Mouse (Mus musculus) heart, embryonic 13.5 days (tissue): ENCODE results near the gene Ftsj3. TPM values are rescaled to one million over a fixed set of nuclear protein-coding genes. Genes with fewer than 3 reads are reported as not detected.
"Not testable (repeated sequence)": the region's sequence is repeated elsewhere in the genome, so short reads cannot be mapped to it uniquely, and the experiment has no call there.

Experiments used
- ATAC-seq: fragments of 200-750 bp; cut with Nextera tagmentation; 2 replicates; pipeline ENCODE4 v1.8.0; 2017; ENCODE audit warnings: moderate TSS enrichment; ENCODE audit not compliant: insufficient number of reproducible peaks, low FRiP score, low TSS enrichment; ENCODE audit errors: extremely low read depth
- H3K27ac ChIP-seq: fragments of 300-500 bp; sonication (generic); replicated peaks from 2 replicates; pipeline ENCODE4 v1.5.1; 2015; ENCODE audit warnings: moderate library complexity, mild to moderate bottlenecking, inconsistent platforms
- H3K27me3 ChIP-seq: fragments of 300-500 bp; sonication (generic); replicated peaks from 2 replicates; pipeline ENCODE4 v1.6.1; 2015; ENCODE audit warnings: mild to moderate bottlenecking, inconsistent platforms
- H3K36me3 ChIP-seq: fragments of 300-500 bp; sonication (generic); 2 replicates; pipeline ENCODE4 v1.6.1; 2015; ENCODE audit warnings: mild to moderate bottlenecking, inconsistent platforms
- H3K4me1 ChIP-seq: fragments of 300-500 bp; sonication (generic); 2 replicates; pipeline ENCODE4 v1.6.1; 2015; ENCODE audit warnings: inconsistent platforms
- H3K4me2 ChIP-seq: fragments of 300-500 bp; sonication (generic); 2 replicates; pipeline ENCODE4 v1.6.1; 2015; ENCODE audit warnings: inconsistent platforms, mild to moderate bottlenecking, moderate library complexity
- H3K4me3 ChIP-seq: fragments of 300-500 bp; sonication (generic); 2 replicates; pipeline ENCODE4 v1.5.1; 2015; ENCODE audit warnings: moderate library complexity, mild to moderate bottlenecking, inconsistent platforms
- H3K9ac ChIP-seq: fragments of 300-500 bp; sonication (generic); 2 replicates; pipeline ENCODE4 v1.6.1; 2015; ENCODE audit warnings: inconsistent platforms, mild to moderate bottlenecking, moderate library complexity
- H3K9me3 ChIP-seq: fragments of 300-500 bp; sonication (generic); 2 replicates; pipeline ENCODE4 v1.6.1; 2016; ENCODE audit warnings: inconsistent platforms
- WGBS: fragments of 180-500 bp; shearing (Covaris S2); methylation state at CpG from one replicate; pipeline ENCODE4 v1.1.7; 2015; ENCODE audit warnings: mixed read lengths; 5-methylcytosine and 5-hydroxymethylcytosine counted together
- polyA plus RNA-seq: library from polyadenylated mRNA; unstranded; fragments of >200 nt; fragmentation: Nextera tagmentation; extraction: Ambion mirVana; gene quantifications from 2 replicates; pipeline ENCODE4 v1.2.1, GENCODE M21; 2015

The Ftsj3 gene
- polyA plus RNA-seq, 1 experiment from 2014 or later, result 36.6 TPM

- no peak for ATAC-seq
- H3K9me3 ChIP-seq, result no peaks in the 10 kb centered on the region
- 63% methylated on average over 6 of the region's 6 CpGs for WGBS
- H3K4me3 ChIP-seq, result no peak overlapping the region
- no peak overlapping the region for H3K9ac ChIP-seq
- H3K27ac ChIP-seq, result 0 out of 2 replicates have a peak overlapping the region, but pooled peaks have one; percentile 5
- H3K4me1 ChIP-seq, result peaks cover 8% of the 10 kb centered on the region
- H3K27me3 ChIP-seq, result no peaks in the 10 kb centered on the region
- no peak overlapping the region for H3K4me2 ChIP-seq
- peaks cover 86% of the 10 kb centered on the region for H3K36me3 ChIP-seq
These were observed 55.1 kb downstream of the Ftsj3 start for GRCm38 (mm10) chr11:106200756-106201155.

- Histone ChIP-seq H3K4me1 (peaks cover 14% of the 10 kb centered on the region), H3K36me3 (peaks cover 79% of the 10 kb centered on the region)
- H3K4me2 ChIP-seq, H3K27ac ChIP-seq, ATAC-seq, H3K9ac ChIP-seq, H3K9me3 ChIP-seq, H3K4me3 ChIP-seq, H3K27me3 ChIP-seq: not testable (repeated sequence)
- 93% methylated on average over 7 of the region's 7 CpGs for WGBS
These were observed 55.9 kb downstream of the Ftsj3 start for GRCm38 (mm10) chr11:106199997-106200396.

Other genes with a start within 250 kb of the Ftsj3 start
- 0.13 and 0.17 TPM in 2 replicates for gene Kcnh6, start 248.0 kb downstream of the Ftsj3 start, polyA plus RNA-seq
- gene Dcaf7, start 219.2 kb downstream of the Ftsj3 start, polyA plus RNA-seq, result 43.0 and 43.8 TPM in 2 replicates
- 9.0 and 11.0 TPM in 2 replicates for gene Taco1, start 190.0 kb downstream of the Ftsj3 start, polyA plus RNA-seq
- 20.5 and 21.3 TPM in 2 replicates for gene Map3k3, start 171.5 kb downstream of the Ftsj3 start, polyA plus RNA-seq
- gene Gm10840, start 95.2 kb downstream of the Ftsj3 start, polyA plus RNA-seq, result not detected in 2 replicates
- 119 TPM in 2 replicates for gene Limd2, start 95.2 kb downstream of the Ftsj3 start, polyA plus RNA-seq
- gene Strada, start 53.9 kb downstream of the Ftsj3 start, polyA plus RNA-seq, result 18.9 and 20.4 TPM in 2 replicates
- 79.6 and 81.5 TPM in 2 replicates for gene Ccdc47, start 39.7 kb downstream of the Ftsj3 start, polyA plus RNA-seq
- 43.5 and 46.7 TPM in 2 replicates for gene Ddx42, start 39.2 kb downstream of the Ftsj3 start, polyA plus RNA-seq
- gene Psmc5, start 75 bp upstream of the Ftsj3 start, polyA plus RNA-seq, result 229 and 256 TPM in 2 replicates
- gene Smarcd2, start 16.9 kb upstream of the Ftsj3 start, polyA plus RNA-seq, result 17.9 and 20.4 TPM in 2 replicates
- 0.06 and 0.13 TPM in 2 replicates for gene Tcam1, start 20.6 kb upstream of the Ftsj3 start, polyA plus RNA-seq
- not detected in 2 replicates for gene Gh, start 45.8 kb upstream of the Ftsj3 start, polyA plus RNA-seq
- gene Cd79b, start 58.7 kb upstream of the Ftsj3 start, polyA plus RNA-seq, result 1.2 TPM in 2 replicates
- gene Scn4a, start 97.2 kb upstream of the Ftsj3 start, polyA plus RNA-seq, result 0.03 and 0.08 TPM in 2 replicates
- gene Prr29, start 109.4 kb upstream of the Ftsj3 start, polyA plus RNA-seq, result 0.15 and 0.27 TPM in 2 replicates
- gene Icam2, start 132.0 kb upstream of the Ftsj3 start, polyA plus RNA-seq, result 77.7 and 86.1 TPM in 2 replicates
- gene Ern1, start 231.8 kb upstream of the Ftsj3 start, polyA plus RNA-seq, result 3.9 and 4.3 TPM in 2 replicates